Mouse (Mus musculus): Measurements from ENCODE around the gene Mrpl2.

The Mrpl2 gene

DNA sequence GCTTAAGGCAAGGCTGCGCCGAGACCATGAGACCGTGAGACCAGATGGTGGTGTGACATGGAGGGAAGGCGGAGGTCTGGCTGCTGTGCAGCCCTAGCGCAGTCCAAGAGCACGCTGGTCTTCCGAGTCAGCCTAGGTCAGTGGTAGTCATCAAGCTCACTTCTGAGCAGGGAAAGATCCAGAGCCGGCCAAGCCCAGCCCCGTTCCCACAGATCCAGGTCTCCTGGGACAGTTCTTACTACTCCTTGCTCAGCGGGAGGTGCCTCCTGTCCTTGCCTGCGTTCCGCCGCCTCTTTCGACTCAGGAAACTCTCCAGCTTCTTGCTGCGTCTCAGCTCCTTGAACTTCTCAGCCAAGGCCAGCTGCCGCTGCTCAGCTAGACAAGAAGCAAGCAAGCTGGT is 21.7 kb downstream of the Mrpl2 start:
- 84% methylated on average over 16 of the region's 16 CpGs for WGBS

DNA sequence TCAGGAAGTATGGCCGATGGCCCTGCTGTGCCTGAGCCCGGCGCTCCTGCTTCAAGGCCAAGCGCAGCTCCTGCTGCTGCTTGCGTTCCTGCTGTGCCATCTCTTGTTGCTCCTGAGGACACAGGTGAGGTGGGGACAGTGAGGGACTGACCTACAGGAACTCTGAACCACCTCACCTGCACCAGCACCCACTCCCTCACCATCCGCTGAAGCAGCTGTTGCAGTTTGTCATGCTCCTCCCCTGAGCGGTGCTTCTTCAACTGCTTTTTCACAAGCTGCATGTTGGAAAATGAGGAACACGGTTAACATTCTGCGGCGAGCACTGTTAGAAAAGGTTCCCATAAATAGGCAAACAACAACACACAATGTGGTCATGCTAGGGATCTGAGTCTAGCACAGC is 23.9 kb downstream of the Mrpl2 start:
- 96% methylated on average over 10 of the region's 10 CpGs for WGBS

DNA sequence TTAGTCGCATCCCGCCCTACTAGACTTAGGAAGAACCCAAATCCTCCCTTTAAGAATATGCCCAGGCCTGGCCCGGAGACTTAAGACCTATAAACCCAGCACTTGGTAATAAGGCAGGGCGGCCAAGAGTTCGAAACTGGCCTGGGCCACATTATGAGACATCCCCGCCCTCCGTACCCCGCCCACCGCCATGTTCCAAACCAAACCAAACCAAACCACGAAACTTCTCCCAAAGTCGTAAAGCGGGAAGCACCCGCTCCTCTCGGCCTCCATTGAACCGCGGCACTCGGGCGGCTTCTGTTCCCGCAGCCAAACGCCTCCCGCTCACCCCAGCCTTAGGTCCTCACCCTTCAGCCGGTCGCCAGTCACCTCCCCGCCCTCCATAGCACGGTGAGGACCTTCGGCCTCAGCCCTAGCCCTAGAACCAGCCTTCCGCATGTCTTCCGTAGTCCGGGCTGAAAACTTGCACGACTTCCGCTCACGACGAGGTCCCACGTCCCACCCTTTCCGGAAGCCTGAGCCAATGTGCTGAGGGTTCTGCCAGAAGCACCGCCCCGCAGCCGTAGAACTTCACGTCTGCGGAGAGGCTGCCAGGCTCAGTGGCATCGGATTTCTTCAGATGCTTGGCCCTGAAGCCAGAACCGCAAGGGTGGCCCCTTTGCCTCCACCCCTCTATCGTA is 28.0 kb downstream of the Mrpl2 start, which contains the start of gene Rrp36:
TSS of gene Rrp36 (minus strand) at position 503 of the 680 bp plus-strand sequence.
- under 1% methylated on average over 43 of the region's 43 CpGs for WGBS

DNA sequence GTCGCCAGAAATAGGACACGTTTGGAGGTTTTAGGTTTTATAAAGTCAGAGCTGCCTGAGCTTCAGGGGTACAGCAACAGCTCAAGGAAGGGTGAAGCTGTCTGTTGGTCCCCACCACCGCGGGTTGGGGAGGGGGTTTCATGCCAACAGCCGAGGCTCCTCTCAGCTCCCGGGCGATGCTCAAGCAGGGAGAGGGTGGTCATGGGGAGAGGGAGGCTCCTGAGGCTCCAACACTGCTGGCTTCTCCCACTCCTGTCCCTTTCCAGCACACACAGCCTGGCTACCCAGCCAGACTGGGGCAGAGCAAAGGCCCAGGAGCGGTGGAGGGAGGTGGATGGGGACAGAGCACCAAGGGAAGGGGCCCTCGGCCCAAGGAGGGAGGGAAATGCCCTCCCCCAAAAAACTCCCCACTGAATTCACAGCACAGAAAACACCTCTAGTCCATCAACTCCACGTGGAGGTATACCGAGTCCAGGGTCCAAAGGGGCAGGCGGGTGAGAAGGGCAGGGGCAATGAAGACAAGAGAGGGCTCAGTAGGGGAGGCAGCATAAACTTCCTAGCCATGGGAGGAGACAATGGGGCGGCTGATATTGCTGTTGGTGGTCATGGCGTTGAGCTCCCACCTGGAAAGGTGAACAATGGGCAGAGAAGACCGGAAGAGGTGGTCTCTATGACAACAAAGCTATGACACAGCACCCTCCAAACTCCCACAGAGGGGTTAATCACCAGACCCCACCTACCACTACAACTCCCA is 28.7 kb downstream of the Mrpl2 start:
- WGBS: 19% methylated on average over 15 of the region's 15 CpGs

DNA sequence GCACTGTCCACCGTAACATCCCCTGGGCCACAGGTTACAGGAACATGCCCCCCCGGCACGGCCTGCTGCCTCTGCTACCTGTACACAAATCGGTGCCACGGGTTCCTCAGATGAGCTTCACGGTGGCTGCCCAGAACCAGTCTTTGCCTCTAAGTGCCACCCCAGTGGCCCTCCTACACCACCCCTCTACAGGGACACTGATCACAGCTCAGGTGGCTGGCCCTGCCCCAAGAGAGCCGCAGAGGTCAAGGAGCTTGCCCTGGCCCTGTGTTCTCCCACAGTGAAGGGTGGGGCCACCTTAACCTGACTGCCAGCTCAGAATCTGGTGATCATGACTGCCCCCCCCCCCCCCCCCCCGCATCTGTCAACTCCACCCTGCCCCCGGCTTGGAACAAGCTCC is 32.4 kb downstream of the Mrpl2 start, which contains the start of gene Mea1:
TSS of gene Mea1 (plus strand) at position 378 of the 400 bp plus-strand sequence.
- WGBS: 79% methylated on average over 9 of the region's 9 CpGs

DNA sequence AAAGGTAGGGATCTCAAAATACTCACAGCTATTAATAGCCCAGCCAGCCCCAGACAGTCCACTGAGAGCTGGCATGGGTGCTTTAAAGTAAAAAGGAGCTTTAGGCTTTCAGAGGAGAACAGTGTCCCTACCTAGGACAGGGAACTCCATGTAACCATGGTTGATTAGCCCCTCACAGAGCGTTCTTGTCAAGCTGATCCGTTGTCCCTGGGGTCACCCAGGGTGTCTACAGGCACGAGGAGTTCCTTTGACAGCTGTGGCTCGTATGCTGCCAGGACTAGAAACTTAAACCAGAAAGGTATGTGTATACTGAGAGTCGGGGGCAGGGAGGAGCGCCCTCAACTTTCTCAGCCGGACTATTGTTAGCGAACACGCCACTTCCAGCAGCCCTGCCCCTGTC is 32.9 kb downstream of the Mrpl2 start:
- WGBS: 51% methylated on average over 9 of the region's 9 CpGs

DNA sequence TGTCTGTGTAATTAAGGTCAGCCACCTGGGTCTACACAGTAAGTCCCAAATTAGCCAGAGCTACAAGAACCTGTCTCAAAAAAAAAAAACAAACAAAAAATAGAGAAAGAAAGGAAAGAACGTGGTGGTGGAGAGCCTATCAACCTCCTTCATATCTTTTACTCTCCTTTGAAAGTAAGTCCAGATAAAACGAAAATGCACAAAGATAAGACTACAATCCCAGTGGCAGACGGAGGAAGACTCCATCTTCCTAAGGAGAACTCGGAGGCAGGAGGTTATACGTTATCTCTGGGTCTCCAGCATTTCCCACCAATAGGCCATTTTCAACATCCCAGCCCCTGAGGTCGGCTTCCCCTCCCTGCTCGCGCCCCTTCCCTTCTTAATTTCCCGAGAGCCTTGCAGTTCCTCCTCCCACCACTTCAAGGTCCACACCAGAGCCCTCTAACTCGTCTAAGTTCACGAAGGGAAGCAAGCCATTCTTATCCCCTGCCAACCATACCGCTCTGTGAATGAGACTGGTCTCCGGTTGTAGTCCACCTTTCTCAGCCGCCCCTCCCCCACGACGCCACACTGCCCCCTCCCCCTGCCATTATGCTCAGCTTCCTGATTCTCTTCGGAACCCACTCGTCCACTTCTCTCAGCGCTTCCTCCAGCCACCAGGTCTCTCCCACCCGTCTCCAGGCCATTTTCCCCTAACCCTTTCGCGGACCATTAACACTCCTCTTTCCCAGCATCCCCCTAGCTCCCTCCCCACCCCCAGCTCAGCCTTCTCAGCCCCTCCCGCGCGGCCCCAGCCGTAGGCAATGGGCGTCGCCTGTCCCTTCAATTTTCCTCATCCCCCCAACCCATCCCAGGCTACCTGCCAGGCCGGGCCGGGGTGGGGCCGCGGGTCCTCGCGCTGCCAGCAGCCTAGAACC is 34.1 kb downstream of the Mrpl2 start:
- WGBS: under 1% methylated on average over 34 of the region's 34 CpGs

DNA sequence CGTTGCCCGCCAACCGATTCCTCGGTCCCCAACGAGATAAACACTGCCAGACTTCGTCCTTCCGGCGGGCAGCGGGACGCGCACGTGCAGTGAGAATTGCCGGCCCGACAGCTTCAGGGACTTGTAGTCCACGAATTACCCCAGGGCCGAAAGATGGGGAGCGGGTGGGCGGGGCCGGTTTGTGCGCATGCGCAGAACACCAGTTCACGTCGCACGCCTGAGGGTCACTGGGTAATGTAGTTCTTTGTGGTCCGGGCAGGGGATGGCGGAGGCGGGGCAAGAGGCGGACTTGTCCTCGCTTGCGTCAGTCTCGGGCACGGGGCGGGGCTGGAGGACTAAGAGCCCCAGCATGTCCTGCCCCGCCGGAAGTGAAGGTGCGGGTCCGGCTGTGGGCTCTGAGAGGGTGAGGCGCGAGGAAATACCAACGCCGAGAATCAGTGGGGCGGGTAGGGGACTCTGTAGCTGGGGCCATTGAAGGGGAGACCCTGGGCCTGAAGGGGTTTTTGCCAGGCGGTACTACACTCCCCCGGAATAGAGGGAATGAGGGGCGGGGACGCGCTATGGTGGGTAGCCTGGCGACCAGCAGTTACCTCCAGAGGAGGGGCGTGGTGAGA is 34.8 kb downstream of the Mrpl2 start, which contains the start of gene Klhdc3:
TSS of gene Klhdc3 (minus strand) at position 155 of the 614 bp plus-strand sequence.
- WGBS: under 1% methylated on average over 49 of the region's 49 CpGs

DNA sequence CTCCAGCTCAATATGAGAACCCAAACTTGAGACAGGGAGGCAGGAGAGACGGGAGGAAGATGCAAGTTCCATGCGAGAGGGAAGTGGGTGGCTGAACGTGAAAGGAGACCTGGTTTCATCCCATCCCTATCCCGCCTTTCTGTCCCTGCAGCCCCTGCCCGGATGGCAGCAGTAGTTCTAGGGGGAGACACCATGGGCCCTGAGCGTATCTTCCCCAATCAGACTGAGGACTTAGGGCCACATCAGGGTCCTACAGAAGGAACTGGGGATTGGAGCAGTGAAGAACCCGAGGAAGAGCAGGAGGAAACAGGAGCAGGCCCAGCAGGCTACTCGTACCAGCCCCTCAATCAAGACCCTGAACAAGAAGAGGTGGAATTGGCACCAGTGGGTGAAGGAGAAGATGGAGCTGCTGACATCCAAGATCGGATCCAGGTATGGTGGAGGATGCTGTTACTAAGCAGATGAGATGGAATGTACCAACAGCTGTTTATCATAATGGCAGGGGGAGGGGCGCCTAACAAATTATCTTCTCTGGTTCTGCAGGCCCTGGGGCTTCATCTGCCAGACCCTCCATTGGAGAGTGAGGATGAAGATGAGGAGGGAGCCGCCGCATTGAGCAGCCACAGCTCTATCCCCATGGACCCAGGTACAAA is 35.6 kb downstream of the Mrpl2 start:
- WGBS: 25% methylated on average over 12 of the region's 12 CpGs

DNA sequence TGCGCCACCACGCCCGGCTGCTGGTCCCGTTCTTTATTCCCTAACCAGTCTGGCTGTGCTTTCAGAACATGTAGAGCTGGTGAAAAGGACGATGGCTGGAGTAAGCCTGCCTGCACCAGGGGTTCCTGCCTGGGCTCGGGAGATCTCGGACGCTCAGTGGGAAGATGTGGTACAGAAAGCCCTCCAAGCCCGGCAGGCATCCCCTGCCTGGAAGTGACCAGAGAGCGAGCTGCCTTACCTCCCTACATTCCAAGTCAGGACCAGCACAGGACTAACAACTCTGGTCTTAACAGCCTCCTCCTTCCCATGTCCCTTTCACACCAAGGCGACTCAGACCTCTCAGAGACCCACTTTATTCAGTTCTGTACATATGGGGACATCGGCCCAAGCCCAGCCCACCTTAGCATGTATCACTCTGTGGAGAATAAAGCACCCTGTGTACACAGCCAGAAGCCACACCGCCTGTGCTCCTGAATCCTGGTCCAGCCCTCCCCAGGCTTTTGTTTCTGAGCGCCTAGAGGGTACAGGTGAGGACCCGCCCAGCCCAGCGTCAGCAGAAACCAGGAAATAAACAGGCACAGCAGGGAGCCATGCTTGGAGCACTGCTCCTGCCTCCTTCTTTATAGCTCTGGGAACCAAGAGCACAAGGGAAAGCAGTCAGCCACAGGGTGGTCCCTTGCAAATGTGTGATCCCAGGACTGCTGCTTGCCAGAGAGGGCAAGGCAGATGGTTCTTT is 36.8 kb downstream of the Mrpl2 start:
- 78% methylated on average over 16 of the region's 16 CpGs for WGBS

DNA sequence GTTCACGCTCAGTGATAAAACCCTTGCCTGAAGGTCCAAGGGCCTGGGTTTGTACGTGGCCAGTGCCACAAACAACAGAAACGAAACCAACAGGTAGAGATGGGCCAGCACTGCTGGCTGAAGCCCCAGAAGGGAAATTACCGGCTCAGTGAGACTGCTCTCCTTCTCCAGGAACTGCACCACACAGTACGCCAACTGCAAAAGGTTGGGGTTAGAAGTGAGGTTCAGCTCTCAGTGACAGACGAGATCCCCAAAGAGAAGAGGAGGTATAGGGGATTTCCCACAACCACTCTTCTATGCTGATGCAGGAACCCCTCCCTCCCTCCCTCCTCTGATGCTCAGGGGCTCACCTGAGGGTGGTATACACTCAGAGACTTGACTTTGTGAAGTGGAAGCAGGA is 39.9 kb downstream of the Mrpl2 start:
- 88% methylated on average over 6 of the region's 6 CpGs for WGBS

DNA sequence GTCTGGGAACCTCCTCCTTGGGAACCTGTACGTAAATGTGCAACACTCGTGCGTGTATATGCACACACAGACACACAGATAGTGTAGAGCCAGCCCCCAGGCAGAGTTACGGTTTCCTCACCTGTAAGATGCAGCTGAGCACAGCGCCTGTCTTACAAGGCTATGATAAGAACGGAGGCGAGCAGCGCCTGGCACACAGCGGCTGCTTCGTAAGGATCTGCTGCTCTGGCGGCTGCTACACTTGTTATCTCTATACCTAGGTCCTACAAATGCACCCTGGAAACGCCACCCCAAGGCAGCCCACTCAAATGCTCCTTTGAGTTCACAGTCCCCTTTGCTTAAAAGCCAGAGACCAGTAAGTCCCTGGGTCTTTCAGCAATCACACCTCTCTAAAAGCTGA is 44.6 kb downstream of the Mrpl2 start:
- WGBS: 90% methylated on average over 12 of the region's 12 CpGs

DNA sequence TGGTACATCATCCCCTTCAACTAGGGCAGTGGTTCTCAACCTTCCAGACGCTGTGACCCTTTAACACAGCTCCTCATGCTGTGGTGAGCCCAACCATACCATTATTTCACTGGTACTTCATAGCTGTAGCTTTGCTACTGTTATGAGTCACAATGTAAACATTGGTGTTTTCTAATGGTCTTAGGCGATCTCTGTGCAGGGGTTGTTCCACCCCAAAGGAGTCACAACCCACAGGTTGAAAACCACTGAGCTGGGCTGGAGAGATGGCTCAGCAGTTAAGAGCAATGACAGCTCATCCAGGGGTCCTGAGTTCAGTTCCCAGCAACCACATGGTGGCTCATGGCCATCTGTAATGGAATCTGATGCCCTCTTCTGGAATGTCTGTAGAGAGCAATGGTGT is 45.4 kb downstream of the Mrpl2 start:
- 97% methylated on average over 2 of the region's 2 CpGs for WGBS

DNA sequence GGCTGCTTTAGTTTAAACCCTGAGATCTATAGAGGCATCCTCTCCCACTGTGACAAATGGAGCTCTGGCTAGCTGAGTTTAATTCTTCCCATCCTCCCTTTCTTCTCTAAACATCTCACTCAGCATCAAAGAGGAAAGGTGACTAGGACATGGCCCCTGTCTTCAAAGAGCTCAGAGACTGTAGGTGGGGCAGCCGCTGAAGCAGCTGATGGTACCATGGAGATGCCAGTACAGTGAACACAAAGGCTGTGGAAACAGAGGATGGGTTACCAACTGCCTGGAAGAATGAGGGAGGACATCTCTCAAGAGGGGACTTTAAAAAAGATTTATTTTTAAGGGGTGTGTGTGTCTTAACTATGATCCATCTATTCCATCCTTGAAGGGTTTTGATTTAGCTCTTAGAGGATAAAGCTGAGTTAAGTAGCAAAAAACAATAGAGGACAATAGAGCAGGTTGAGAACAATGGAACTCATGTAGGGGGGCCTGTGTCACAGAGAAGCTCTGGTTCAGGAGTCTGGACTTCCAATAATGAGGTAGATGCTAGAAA is 48.6 kb downstream of the Mrpl2 start:
- 79% methylated on average over 1 of the region's 1 CpGs for WGBS

DNA sequence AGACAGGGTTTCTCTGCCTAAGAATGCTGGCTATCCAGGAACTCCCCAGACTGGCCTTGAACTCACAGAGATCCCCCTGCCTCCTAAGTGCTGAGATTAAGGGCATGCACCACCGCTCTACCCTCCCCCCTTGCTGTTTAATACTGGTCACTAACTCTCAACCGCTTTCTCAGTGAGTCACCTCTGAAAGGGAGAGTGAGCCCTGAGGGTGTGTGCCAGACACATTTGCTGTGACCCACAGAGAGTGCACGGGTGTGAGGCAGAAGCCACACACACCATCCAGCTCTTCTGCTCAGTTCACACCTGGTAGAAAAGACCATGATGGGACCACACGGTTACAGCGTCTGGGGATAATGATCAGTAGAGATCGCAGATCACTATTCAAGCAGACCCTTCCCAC is 52.5 kb downstream of the Mrpl2 start:
- WGBS: 92% methylated on average over 6 of the region's 6 CpGs

DNA sequence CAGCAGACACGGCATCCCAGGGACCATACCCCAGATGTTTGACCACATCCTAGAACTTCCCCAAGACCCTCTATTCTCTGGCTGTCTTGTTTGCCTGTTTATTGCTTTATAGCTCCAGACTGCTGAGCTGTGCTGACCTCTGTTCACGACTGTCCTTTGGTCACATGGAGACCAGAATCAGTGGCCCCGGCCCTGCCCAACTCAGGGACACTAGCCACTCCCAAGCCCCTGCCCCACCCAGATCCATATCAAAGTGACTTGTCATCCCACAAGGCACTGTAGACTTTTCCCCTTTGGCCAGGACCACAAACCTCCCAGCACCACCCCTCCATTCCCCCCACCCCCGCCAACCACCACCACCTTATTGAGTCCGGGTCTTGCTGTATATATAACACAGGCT is 53.2 kb downstream of the Mrpl2 start:
- WGBS: 84% methylated on average over 5 of the region's 5 CpGs
